Mouse (Mus musculus) ES-E14 (cell line): ENCODE data around the gene Hist1h2bg. TPM values are rescaled to one million over a fixed set of nuclear protein-coding genes. Genes with fewer than 3 reads are reported as not detected.

Source experiments
- DNase-seq: peaks from one replicate; pipeline ENCODE4 v3.0.0-alpha.2; 2013; ENCODE audit warnings: low read depth, low spot score
- H3K27ac ChIP-seq: 2 replicates; pipeline ENCODE4 v1.5.1; 2012; ENCODE audit warnings: low read depth, mild to moderate bottlenecking, low read length, moderate library complexity, mixed read lengths; ENCODE audit not compliant: poor library complexity, insufficient read depth, severe bottlenecking
- H3K36me3 ChIP-seq: 2 replicates; pipeline ENCODE4 v1.6.1; 2012; ENCODE audit warnings: mild to moderate bottlenecking, low read length, moderate library complexity, mixed read lengths; ENCODE audit not compliant: control insufficient read depth, poor library complexity, insufficient read depth, severe bottlenecking
- H3K4me1 ChIP-seq, 2 experiments: fragments of 150-350 bp in 1 of 2; sonication (generic) in 1 of 2; 2 replicates each; pipeline ENCODE4 v1.6.1; 2012; ENCODE audit warnings: low read length in 2 of 2, mild to moderate bottlenecking in 1 of 2, mixed read lengths in 1 of 2; ENCODE audit not compliant: control insufficient read depth in 2 of 2, insufficient read depth in 2 of 2, poor library complexity in 1 of 2
- H3K4me3 ChIP-seq, 2 experiments: fragments of 150-350 bp in 1 of 2; sonication (generic) in 1 of 2; 2 replicates each; pipeline ENCODE4 v1.5.1; 2012; ENCODE audit warnings: low read length in 2 of 2, low read depth in 1 of 2, mild to moderate bottlenecking in 1 of 2, mixed read lengths in 1 of 2; ENCODE audit not compliant: insufficient read depth in 1 of 2, poor library complexity in 1 of 2, severe bottlenecking in 1 of 2
- H3K9ac ChIP-seq: 2 replicates; pipeline ENCODE4 v1.6.1; 2012; ENCODE audit warnings: low read depth, mild to moderate bottlenecking, low read length, mixed read lengths; ENCODE audit not compliant: poor library complexity, insufficient read depth, severe bottlenecking
- H3K9me3 ChIP-seq: fragments of 150-350 bp; sonication (generic); 2 replicates; pipeline ENCODE4 v1.6.1; 2012; ENCODE audit warnings: low read depth, mild to moderate bottlenecking, low read length; ENCODE audit not compliant: control insufficient read depth, insufficient read depth
- CHD2 ChIP-seq: IDR thresholded peaks from 2 replicates; pipeline ENCODE4 v1.6.1; 2014; ENCODE audit warnings: mild to moderate bottlenecking, low read depth, low read length, inconsistent platforms
- HCFC1 ChIP-seq: IDR thresholded peaks from 2 replicates; pipeline ENCODE4 v1.6.1; 2012; ENCODE audit warnings: low read length, inconsistent platforms, borderline replicate concordance; ENCODE audit not compliant: insufficient read depth
- MAFK ChIP-seq: IDR thresholded peaks from 2 replicates; pipeline ENCODE4 v1.6.1; 2014; ENCODE audit warnings: mild to moderate bottlenecking, low read depth, low read length, inconsistent platforms; ENCODE audit not compliant: insufficient read depth
- ZC3H11A ChIP-seq: IDR thresholded peaks from 2 replicates; pipeline ENCODE4 v1.6.1; 2012; ENCODE audit warnings: low read depth, mild to moderate bottlenecking, inconsistent platforms, low read length, borderline replicate concordance
- ZNF384 ChIP-seq: IDR thresholded peaks from 2 replicates; pipeline ENCODE4 v1.6.1; 2012; ENCODE audit warnings: low read depth, low read length, inconsistent platforms
- in situ Hi-C, 2 experiments: fragments of 600-800 bp; cut with MboI; formaldehyde crosslinking; loops; one replicate each; pipeline ENCODE4 v1.15.1; 2025; ENCODE audit warnings: low sequenced_read_pairs in 2 of 2, inconsistent platforms in 1 of 2; ENCODE audit not compliant: unreplicated experiment in 2 of 2
- total RNA-seq: library from RNA; depleted of rRNA; stranded (reverse); fragments of 300-350 nt; gene quantifications from 2 replicates; pipeline ENCODE4 v1.2.3, GENCODE M21; 2012

Gene Hist1h2bg
- total RNA-seq, 1 experiment, result 2,074 TPM

DNA sequence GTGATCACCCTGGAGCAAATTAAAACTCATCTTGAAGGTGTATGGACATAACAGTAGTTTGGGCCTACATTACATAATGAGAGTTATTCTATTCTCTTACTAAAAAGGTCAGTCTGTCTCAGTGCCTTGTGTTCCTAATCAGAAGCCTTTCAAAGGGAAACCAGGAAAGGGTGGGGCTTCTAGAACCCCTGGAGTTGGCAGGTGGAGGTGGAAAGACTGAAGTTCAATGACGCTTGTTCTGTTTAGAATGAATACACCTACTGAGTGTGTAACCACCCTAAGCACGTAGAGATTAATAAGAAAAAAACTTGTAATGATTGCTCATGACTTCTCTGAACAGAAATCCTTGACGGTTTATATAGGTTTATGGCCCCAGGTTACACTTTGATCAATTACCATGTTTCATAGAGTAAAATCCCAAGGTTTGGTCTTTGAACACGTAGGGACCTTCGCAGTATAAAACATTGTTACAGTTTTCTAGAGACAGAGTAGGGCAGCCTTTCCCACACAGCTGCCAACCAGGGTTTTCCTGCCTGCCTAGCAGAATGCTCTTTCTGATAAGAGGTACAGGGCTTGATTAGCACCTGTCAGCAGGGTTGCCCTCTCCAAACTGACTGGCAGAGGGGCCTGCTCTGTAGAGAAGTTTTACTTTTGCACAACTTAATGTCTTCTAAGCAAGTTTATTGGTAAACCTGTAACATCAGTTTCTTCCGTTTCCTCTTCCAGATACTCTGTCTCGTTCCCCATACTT lies 24.6 kb downstream of the Hist1h2bg start:
- no peak overlapping the region for H3K9ac ChIP-seq
- no peak overlapping the region for H3K4me3 ChIP-seq
- in situ Hi-C loops, result no loop called here
- no peak for DNase-seq
- H3K36me3 ChIP-seq, result no peaks in the 10 kb centered on the region
- TF ChIP-seq CHD2 (no peak), MAFK (no peak), ZNF384 (no peak)
- peaks cover 7 to 10% of the 10 kb centered on the region in 2 experiments for H3K4me1 ChIP-seq
- peak overlapping the region; percentile 13; the same call in 1 of the 2 replicates for H3K27ac ChIP-seq
- H3K9me3 ChIP-seq, result no peaks in the 10 kb centered on the region

DNA sequence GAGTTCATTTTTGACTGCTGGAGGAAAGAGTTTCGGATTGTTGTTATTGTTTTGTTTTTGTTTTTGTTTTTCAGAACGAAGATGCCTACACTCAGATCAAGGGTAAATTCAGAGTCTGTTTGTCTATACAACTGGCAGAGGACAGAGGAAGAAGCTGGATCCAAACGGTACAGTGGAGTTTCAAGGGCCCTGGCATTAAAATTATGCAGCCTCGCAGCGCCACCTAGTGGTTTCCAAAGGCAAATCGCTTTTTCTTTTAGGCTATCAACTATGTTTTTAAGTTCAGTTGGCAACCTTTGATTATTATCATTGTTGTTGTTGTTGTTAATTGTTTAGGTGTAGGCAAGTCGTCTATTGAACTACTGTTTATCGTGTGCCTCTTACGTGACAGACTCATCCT lies 26.8 kb downstream of the Hist1h2bg start:
- in situ Hi-C loops, result no loop called here
- Histone ChIP-seq H3K9me3 (no peaks in the 10 kb centered on the region), H3K9ac (no peak overlapping the region)

DNA sequence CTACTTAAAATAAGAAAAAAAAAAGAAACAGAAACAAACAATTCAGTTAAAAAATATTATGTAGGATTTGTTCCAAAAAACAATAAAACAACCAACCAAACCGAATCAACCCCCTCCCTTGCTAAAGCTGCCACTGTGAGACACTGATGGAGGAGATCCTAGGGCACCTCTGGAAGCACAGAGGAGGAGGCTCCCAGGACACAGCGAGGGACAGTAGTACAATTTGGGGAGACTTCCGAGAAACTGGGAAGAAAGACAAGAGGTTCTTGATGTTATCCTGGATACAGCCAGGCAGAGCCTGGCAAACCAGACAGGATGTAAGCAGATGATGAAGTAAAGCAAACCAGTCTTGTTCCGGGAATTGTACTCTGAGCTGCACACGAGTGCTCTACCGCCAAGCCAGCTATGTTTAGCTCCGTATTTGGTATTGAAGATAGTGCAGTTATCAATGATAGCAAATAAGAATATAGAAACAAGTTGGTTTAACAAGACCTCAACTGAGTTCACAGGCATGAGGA lies 32.0 kb downstream of the Hist1h2bg start:
- H3K27ac ChIP-seq, result no peak overlapping the region
- no peaks in the 10 kb centered on the region for H3K9me3 ChIP-seq
- H3K36me3 ChIP-seq, result no peaks in the 10 kb centered on the region
- no peak overlapping the region for H3K4me3 ChIP-seq
- no peak for DNase-seq
- in situ Hi-C loops, result loop anchor here in 1 of 2 experiments (10.0 kb wide), 1 partner anchor 188 kb away; no protein-coding TSS in a partner anchor
- H3K9ac ChIP-seq, result no peak overlapping the region
- H3K4me1 ChIP-seq, result no peaks in the 10 kb centered on the region
- TF ChIP-seq ZNF384, result no peak
- TF ChIP-seq HCFC1, result no peak
- no peak for TF ChIP-seq MAFK
- TF ChIP-seq ZC3H11A, result no peak
- TF ChIP-seq CHD2, result no peak

More for the DNA sequence above, 26.8 kb downstream of the Hist1h2bg start:
- no peak for DNase-seq
- TF ChIP-seq ZNF384, result no peak
- peak; percentile 27; the same call in 1 of the 2 replicates for TF ChIP-seq ZC3H11A
- Histone ChIP-seq H3K4me1 (peaks cover 7 to 10% of the 10 kb centered on the region in 2 experiments), H3K36me3 (no peaks in the 10 kb centered on the region), H3K4me3 (no peak overlapping the region), H3K27ac (no peak overlapping the region)

- no peaks in the 10 kb centered on the region for H3K9me3 ChIP-seq
- TF ChIP-seq ZNF384 (no peak), MAFK (no peak), HCFC1 (no peak), CHD2 (no peak), ZC3H11A (no peak)
- H3K27ac ChIP-seq, result no peak overlapping the region
- no peaks in the 10 kb centered on the region for H3K36me3 ChIP-seq
- H3K4me3 ChIP-seq, result no peak overlapping the region
- H3K4me1 ChIP-seq, result no peaks in the 10 kb centered on the region
- in situ Hi-C loops, result loop anchor here in 1 of 2 experiments (10.0 kb wide), 1 partner anchor 190 kb away; no protein-coding TSS in a partner anchor
- DNase-seq, result no peak
- no peak overlapping the region for H3K9ac ChIP-seq
These were observed 33.3 kb downstream of the Hist1h2bg start for GRCm38 (mm10) chr13:23604452-23604851.

GRCm38 (mm10) chr13:23605052-23605451 lies 33.9 kb downstream of the Hist1h2bg start:
- TF ChIP-seq ZNF384, result no peak
- no peak for TF ChIP-seq ZC3H11A
- no peak for TF ChIP-seq CHD2
- TF ChIP-seq MAFK, result no peak
- Histone ChIP-seq H3K4me3 (no peak overlapping the region), H3K36me3 (no peaks in the 10 kb centered on the region), H3K9me3 (no peaks in the 10 kb centered on the region), H3K27ac (no peak overlapping the region), H3K9ac (no peak overlapping the region), H3K4me1 (no peaks in the 10 kb centered on the region)
- in situ Hi-C loops, result loop anchor here in 1 of 2 experiments (10.0 kb wide), 1 partner anchor 190 kb away; no protein-coding TSS in a partner anchor
- DNase-seq, result no peak
